Comparison of ENCODE assay signal across 8 mouse cellular contexts in the genomic region with DNA sequence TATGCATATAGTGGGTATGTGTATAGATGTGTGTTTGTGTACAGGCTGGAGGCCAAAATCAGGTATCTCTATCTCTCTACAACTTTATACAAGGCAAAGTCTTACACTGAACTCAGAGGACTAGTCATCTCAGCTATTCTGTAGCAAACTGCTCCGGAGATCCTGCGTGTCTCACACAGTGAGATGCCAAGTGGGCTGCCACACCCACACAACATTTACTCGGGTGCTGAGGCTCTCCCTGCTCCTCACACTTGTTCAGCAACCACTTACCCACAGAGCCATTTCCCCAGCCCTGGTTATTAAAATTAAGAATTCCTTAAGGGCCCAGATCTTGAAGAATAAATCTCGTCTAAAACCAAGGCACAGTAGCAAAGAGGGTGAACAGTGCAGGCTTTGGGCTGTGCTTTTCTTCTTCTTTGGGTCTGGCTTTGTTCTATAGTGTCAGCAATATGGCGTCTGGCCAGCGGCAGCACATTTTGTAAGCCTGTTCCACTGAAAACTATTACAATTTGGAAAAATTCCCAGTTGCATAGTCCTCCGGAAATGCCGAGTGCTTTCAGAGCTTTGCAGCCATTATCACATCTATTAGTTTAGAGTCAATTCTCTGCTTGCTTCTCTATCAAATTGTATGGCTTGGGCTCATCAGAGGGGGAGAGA. TPM values are rescaled to one million over a fixed set of nuclear protein-coding genes. Genes with fewer than 3 reads are reported as not detected.
DNase-seq lines count a peak whose midpoint lies in the region; ATAC-seq and TF ChIP-seq lines count a peak whose summit lies in the region.

No protein-coding gene starts in this region.

- WGBS in heart, embryonic 10.5 days: 82% methylated on average over 8 of the region's 8 CpGs
- 28% methylated on average over 8 of the region's 8 CpGs for WGBS in hindbrain, embryonic 16.5 days

- no peaks in the 10 kb centered on the region for H3K36me3 ChIP-seq in heart, embryonic 10.5 days
- H3K36me3 ChIP-seq in hindbrain, embryonic 16.5 days (ENCODE audit: control insufficient read depth, insufficient read depth, low read length): no peaks in the 10 kb centered on the region
- H3K36me3 ChIP-seq in myocyte (ENCODE audit: control insufficient read depth, insufficient read depth): no peaks in the 10 kb centered on the region

- H3K27me3 ChIP-seq in heart, embryonic 10.5 days (ENCODE audit: insufficient read depth, poor library complexity, severe bottlenecking): no peaks in the 10 kb centered on the region
- no peaks in the 10 kb centered on the region for H3K27me3 ChIP-seq in hindbrain, embryonic 16.5 days (replicated peaks; ENCODE audit: control insufficient read depth, insufficient read depth, low read length)
- no peaks in the 10 kb centered on the region for H3K27me3 ChIP-seq in myocyte (ENCODE audit: control insufficient read depth, insufficient read depth, insufficient read length)

- H3K27ac ChIP-seq in heart, embryonic 10.5 days: no peak overlapping the region
- H3K27ac ChIP-seq in hindbrain, embryonic 16.5 days (ENCODE audit: low read depth, low read length): peak overlapping the region; percentile 75

- no peak overlapping the region for H3K4me3 ChIP-seq in heart, embryonic 10.5 days
- H3K4me3 ChIP-seq in hindbrain, embryonic 16.5 days (ENCODE audit: low read length): no peak overlapping the region
- no peak overlapping the region for H3K4me3 ChIP-seq in myocyte

- no peaks in the 10 kb centered on the region for H3K9me3 ChIP-seq in heart, embryonic 10.5 days
- no peaks in the 10 kb centered on the region for H3K9me3 ChIP-seq in hindbrain, embryonic 16.5 days (ENCODE audit: control insufficient read depth, low read length)

- no peak for TF ChIP-seq POLR2A in myocyte (IDR thresholded peaks at IDR 0.05; ENCODE audit: insufficient read length, low read depth)

- ATAC-seq in hindbrain, embryonic 16.5 days: peak; percentile 81
- ATAC-seq in erythroid progenitor cell, adult 5-6 weeks (replicated peaks; ENCODE audit: low FRiP score, poor library complexity, severe bottlenecking): no peak

- H3K79me2 ChIP-seq in myocyte (ENCODE audit: control insufficient read depth, insufficient read depth): no peaks in the 10 kb centered on the region

- no peak overlapping the region for H3ac ChIP-seq in myocyte (ENCODE audit: control insufficient read depth, insufficient read length)

- H3K4me2 ChIP-seq in hindbrain, embryonic 16.5 days (ENCODE audit: low read length): no peak overlapping the region
- H3K4me2 ChIP-seq in myocyte (ENCODE audit: low read depth): peak overlapping the region; percentile 4

- peak; percentile 92 for DNase-seq in heart, adult 11 months
- DNase-seq in heart, embryonic 10.5 days (ENCODE audit: low spot score): no peak
- peak; percentile 32 to 47 for DNase-seq in right cerebral cortex, adult 2 months (ENCODE audit: low spot score in 2 of 2)
- DNase-seq in right cerebral cortex, postnatal 25 days: no peak
- no peak for DNase-seq in urinary bladder, postnatal 10 days (ENCODE audit: low spot score)

- H3K9ac ChIP-seq in hindbrain, embryonic 16.5 days (ENCODE audit: low read depth, low read length): no peak overlapping the region

- 0 out of 2 replicates have a peak, but pooled peaks cover 3% of the 10 kb centered on the region for H3K4me1 ChIP-seq in heart, embryonic 10.5 days
- peaks cover 33% of the 10 kb centered on the region for H3K4me1 ChIP-seq in hindbrain, embryonic 16.5 days (ENCODE audit: control insufficient read depth, insufficient read depth, low read depth, low read length)

TF ChIP-seq in myocyte, 11 proteins besides CTCF, POLR2A, EP300 and RAD21:
- TF ChIP-seq TCF3 (IDR thresholded peaks at IDR 0.05; ENCODE audit: insufficient read length, low read depth): no peak
- no peak for TF ChIP-seq MYOD1 (IDR thresholded peaks at IDR 0.05; ENCODE audit: control insufficient read depth in 1 of 3, insufficient read length in 2 of 3, low read depth in 2 of 3)
- TF ChIP-seq CEBPB (IDR thresholded peaks at IDR 0.05; ENCODE audit: insufficient read depth, poor library complexity, severe bottlenecking): no peak
- TF ChIP-seq SRF (IDR thresholded peaks at IDR 0.05; ENCODE audit: control insufficient read depth, insufficient read length, low read depth): no peak
- no peak for TF ChIP-seq MYOG (IDR thresholded peaks at IDR 0.05; ENCODE audit: control insufficient read depth in 1 of 3, insufficient read depth in 1 of 3, insufficient read length in 2 of 3, low read depth in 2 of 3)
- TF ChIP-seq POLR2AphosphoS2 (IDR thresholded peaks at IDR 0.05; ENCODE audit: insufficient read length, low read depth): no peak
- TF ChIP-seq E2F4 (IDR thresholded peaks at IDR 0.05; ENCODE audit: insufficient read depth): no peak
- no peak for TF ChIP-seq TCF12 (IDR thresholded peaks at IDR 0.05; ENCODE audit: insufficient read depth, poor library complexity, severe bottlenecking)
- TF ChIP-seq USF1 (IDR thresholded peaks at IDR 0.05; ENCODE audit: low read depth): no peak
- no peak for TF ChIP-seq REST (IDR thresholded peaks at IDR 0.05; ENCODE audit: insufficient read depth, insufficient read length)
- TF ChIP-seq MAX (IDR thresholded peaks at IDR 0.05; ENCODE audit: low read depth): no peak

RNA-seq across cellular contexts. Expression of gene Gsap, which starts 17.2 kb away (rescaled TPM):
- polyA plus RNA-seq in heart, embryonic 10.5 days (2016; fragmentation: Nextera tagmentation; extraction: Ambion mirVana): 0.73 and 0.78 TPM in 2 replicates
- 14.6 TPM in 2 replicates for polyA plus RNA-seq in hindbrain, embryonic 16.5 days (2015; fragmentation: Nextera tagmentation; extraction: Ambion mirVana)
- 2.6 TPM for polyA plus RNA-seq in myocyte (2012; fragmentation: generic; extraction: Trizol)
- total RNA-seq in erythroid progenitor cell, adult 5-6 weeks (2015; ENCODE audit: low replicate concordance): 3.2 and 7.5 TPM in 2 replicates
- total RNA-seq in erythroid progenitor cell, adult 5-6 weeks (2017; ENCODE audit: low replicate concordance): 2.3 and 3.9 TPM in 2 replicates

Comparison
In these comparisons a context has a peak if more than half of its experiments do, and no peak if none do; other contexts are left out.
1. DNase-seq: peak in heart, adult 11 months (single experiment) and right cerebral cortex, adult 2 months (2 of 2); none in heart, embryonic 10.5 days (single experiment), right cerebral cortex, postnatal 25 days (single experiment) and urinary bladder, postnatal 10 days (single experiment).